Mouse (Mus musculus) retina, embryonic 14.5 days (tissue): ENCODE results near the gene Gsk3a.

Experiments used
- DNase-seq: peaks from one replicate; pipeline ENCODE4 v3.0.0-alpha.2; 2015; ENCODE audit warnings: low spot score

The Gsk3a gene

DNA sequence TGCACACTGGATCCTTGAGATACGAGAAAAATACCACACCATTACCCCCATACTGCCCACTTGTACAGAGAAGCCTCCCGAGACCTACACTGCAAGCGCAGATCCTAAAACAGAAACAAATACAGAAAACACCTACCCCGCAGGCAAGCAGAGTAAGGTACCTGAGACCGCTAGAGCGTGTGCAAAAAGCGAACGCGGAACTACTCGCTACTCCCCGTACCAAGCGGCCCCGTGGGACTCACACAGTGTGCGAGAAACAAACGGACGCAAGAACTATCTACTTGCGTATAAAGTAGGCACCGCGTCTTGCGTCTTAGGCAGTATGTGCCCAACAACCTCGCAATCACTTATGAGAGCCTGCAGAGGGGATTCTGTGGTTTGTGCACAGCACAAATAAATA, 55.8 kb downstream of the Gsk3a start:
- DNase-seq: no peak

DNA sequence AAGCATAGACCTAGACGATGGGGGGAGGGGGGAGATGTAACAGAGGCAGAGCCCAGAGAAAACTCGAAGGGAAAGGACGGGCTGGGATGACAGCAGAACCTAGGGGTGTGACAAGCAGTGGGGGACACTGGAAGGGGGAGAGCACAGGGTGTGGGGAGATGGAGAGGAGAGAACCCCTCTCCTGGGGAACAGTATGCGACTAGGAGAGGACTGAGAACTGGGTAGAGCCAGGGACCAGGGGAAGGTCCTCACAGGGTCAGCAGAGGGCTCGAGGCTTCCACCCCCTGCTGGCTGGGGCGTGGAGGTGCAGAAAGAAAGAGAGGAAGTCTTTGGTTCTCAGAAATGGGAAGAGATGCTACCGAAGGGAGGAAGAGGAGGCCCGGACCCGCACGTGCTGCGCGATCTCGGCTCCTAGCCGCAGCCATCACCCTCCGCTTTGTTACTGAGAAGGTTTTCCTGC, 56.3 kb downstream of the Gsk3a start:
- peak; percentile 83 for DNase-seq

DNA sequence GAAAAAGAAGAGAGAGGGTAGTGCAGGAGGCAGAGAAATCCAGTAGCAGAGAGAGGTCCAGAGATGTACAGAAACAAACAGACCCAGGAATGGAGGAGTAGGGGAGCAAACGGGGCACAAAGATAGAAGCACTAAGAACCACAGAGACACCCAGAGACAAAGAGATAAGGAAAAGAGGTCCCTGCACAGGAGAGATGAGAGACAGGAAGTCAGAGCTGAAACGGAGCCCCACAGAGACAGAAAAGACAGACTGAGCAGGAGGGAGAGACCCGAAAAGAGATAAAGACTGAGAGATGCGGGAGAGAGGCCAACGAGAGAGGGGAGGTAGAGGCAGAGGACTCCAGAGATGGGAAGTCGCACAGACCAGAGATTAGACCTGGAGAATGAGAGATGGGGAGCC, 57.1 kb downstream of the Gsk3a start:
- no peak for DNase-seq

DNA sequence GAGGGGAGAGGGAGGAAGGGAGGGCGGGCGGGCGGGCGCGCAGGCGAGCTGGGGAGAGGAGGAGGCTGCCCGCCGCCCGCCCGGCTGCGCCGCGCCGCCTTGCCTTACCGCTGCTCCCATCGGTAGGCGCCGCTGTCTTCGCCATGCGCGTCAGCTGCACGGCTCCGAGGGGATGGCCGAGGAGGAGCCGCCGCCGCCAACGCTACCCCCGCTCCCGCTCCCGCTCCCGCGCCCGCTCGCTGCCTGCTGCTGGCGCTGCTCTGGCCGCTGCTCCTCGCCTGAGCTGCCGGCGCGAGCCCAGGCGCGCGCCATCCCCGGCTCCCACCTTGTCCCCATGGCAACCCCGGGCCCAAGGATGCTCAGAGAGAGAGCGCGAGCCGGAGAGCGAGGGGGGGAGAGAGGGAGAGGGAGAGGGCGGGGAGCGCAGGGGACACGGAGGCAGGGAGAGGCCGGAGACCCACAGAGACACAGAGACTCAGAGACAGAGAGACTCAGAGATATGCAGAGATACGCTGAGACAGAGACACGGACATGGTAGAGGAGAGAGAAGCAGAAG, 58.0 kb downstream of the Gsk3a start, which contains the start of gene Pou2f2:
Pou2f2 (minus strand) TSS at position 121 of the 556 bp plus-strand sequence.
- DNase-seq: peak; percentile 90

DNA sequence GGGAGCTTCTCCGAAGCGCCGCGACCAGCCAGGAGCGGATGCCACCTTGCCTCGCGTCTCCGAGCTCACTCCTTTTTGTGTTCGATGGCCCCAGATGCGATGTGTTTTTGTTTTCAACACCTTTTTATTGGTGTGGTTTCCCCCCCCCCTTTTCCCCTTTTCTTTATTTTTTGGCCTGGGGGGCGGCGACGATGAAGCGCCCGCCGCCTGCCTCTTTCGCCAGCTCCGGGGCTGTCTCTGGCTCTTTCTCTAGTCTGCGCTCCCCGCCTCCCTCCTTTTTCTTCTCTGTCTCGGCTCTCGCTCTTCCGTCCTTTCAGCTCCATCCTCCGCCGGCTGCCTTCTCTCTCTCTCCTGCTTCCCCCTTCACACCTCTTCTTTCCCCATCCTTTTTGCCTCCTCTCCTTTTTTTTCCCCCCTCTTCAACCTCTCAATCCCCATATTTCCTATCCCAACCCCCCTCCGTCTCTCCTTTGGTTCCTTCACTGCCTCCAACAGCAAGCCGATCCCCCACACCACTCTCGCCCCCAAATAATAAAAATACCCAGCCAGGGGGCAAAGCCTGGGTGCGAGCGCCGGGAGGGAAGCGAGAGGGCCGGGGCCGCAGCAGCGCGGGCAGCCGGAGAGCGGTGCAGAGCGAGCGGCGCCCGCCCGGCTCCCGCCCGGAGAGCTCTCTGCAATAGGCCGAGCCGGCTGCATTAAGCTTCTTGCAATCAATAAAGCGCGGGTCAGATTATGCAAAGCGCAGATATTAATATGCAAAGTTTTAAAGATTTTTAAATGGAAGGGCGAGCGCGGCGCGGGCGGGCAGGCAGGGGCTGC, 58.7 kb downstream of the Gsk3a start:
- peak; percentile 48 for DNase-seq

DNA sequence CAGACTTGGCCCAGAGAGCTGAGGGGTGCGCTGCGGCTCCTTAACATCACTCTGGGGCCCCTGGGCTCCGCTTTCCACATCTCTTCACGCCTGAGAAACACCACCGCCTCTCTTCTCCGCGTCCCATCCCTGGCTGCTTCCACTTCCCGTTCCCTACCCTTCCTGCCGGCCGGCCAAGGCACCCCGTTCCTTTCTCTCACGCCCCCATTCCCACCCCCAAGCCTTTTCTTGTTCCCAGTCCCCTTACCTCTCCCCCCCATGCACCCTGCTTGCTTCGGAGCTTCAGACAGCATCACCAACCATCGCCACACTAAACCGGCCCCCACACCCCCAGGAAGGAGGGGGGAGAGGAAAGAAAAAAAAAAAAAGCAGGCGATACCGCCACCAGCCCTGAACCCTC, 59.3 kb downstream of the Gsk3a start:
- DNase-seq: peak; percentile 41
